ENCODE assay signal across 24 mouse cellular contexts in the genomic region with DNA sequence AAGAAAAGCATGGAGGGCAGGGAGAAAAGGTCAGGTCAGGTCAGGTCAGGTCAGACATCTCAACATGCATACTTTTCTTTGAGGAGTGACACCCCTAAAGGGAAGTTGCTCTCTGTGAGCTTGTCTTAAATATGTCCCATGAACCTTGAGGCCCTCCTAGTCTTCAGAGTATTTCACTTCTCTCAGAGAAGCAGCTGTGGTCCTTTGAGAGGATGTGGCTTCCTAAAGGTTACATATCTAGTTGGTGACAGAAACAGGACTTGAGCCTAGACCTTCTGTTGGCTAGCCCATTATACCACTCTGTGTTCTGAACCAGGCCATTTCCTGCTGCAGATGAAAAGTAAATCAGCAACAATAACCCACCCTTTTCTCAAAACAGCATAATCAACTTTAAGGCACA. TPM values are rescaled to one million over a fixed set of nuclear protein-coding genes. Genes with fewer than 3 reads are reported as not detected.
DNase-seq lines count a peak whose midpoint lies in the region; ATAC-seq and TF ChIP-seq lines count a peak whose summit lies in the region.
"Had no signal": no experiment of that assay in that cellular context is flagged by ENCODE, and none has a peak within 500 bp of the region (broad histone marks: within the 10 kb centered on the region; RNA-seq: fewer than 3 reads in every experiment).

No protein-coding gene starts in this region.

- no peak overlapping the region for H3K4me3 ChIP-seq in spleen, adult 2 months (ENCODE audit: extremely low read depth, insufficient read depth, insufficient read length)
- H3K4me3 ChIP-seq: forebrain, embryonic 13.5 days; heart, embryonic 12.5 days; lung, embryonic 15.5 days; midbrain, embryonic 13.5 days; neural tube, embryonic 15.5 days had no signal

- no peak for TF ChIP-seq POLR2A in spleen, adult 2 months (IDR thresholded peaks at IDR 0.05; ENCODE audit: low read depth, low read length)

- TF ChIP-seq CTCF in spleen, adult 2 months (IDR thresholded peaks at IDR 0.05; ENCODE audit: extremely low read depth, insufficient read depth, insufficient read length, insufficient replicate concordance), result no peak

- H3K4me1 ChIP-seq in spleen, adult 2 months (ENCODE audit: control insufficient read depth, insufficient read depth, insufficient read length), result peaks cover 8% of the 10 kb centered on the region
- H3K4me1 ChIP-seq: forebrain, embryonic 13.5 days; heart, embryonic 12.5 days; lung, embryonic 15.5 days; midbrain, embryonic 13.5 days; neural tube, embryonic 15.5 days had no signal

- H3K27ac ChIP-seq in spleen, adult 2 months (ENCODE audit: insufficient read depth, low read length), result peak overlapping the region; percentile 82
- H3K27ac ChIP-seq: forebrain, embryonic 13.5 days; hindbrain, embryonic 14.5 days; liver, embryonic 14.5 days; lung, embryonic 15.5 days; midbrain, embryonic 13.5 days; neural tube, embryonic 15.5 days had no signal

- no peak for ATAC-seq in cerebellum, adult (ENCODE audit: insufficient number of reproducible peaks, low FRiP score, low TSS enrichment)
- ATAC-seq: forebrain, embryonic 13.5 days; midbrain, embryonic 13.5 days; Patski had no signal

- DNase-seq in spleen, adult 2 months (ENCODE audit: low read depth in 1 of 2, low spot score in 2 of 2), result no peak
- DNase-seq in spleen, adult 18-20 months, result no peak
- DNase-seq in CD4-positive, CD25-positive, alpha-beta regulatory T cell, adult 2 months (ENCODE audit: low read depth, low spot score), result peak; percentile 27
- DNase-seq in induced T-regulatory cell, adult 2 months (ENCODE audit: low read depth), result peak; percentile 34
- DNase-seq in natural killer cell, adult 2 months (ENCODE audit: low spot score in 2 of 2), result peak; percentile 5 to 31
- DNase-seq in layer of hippocampus, postnatal 36 days, result no peak
- no peak for DNase-seq in kidney, postnatal 25 days
- DNase-seq: adrenal gland, postnatal 25 days; cerebellum, adult 2 months; cerebellum, postnatal 36 days; heart, adult 11 months; heart, postnatal 14 days; kidney, adult 11 months; lung, postnatal 4 days; right cerebral cortex, postnatal 25 days had no signal

- no peaks in the 10 kb centered on the region for H3K36me3 ChIP-seq in spleen, adult 2 months (ENCODE audit: control insufficient read depth, insufficient read depth, low read length)
- H3K36me3 ChIP-seq: heart, embryonic 12.5 days; lung, embryonic 15.5 days; midbrain, embryonic 13.5 days; neural tube, embryonic 15.5 days had no signal

- H3K27me3 ChIP-seq in spleen, adult 2 months (ENCODE audit: control insufficient read depth, insufficient read depth, low read length), result no peaks in the 10 kb centered on the region
- H3K27me3 ChIP-seq: forebrain, embryonic 13.5 days; heart, embryonic 12.5 days; lung, embryonic 15.5 days; midbrain, embryonic 13.5 days; neural tube, embryonic 15.5 days had no signal

RNA-seq across cellular contexts. Expression of a gene that starts 2.4 kb away (rescaled TPM):
- polyA plus RNA-seq in spleen, adult 2 months (2012; rRNA removed), result 7.9 and 8.8 TPM in 2 replicates
- total RNA-seq in layer of hippocampus, postnatal 36 days (2021), result 10 to 100 TPM; 59.2 to 61.8 TPM

Comparison
In these comparisons a context has a peak if more than half of its experiments do, and no peak if none do; other contexts are left out.
1. DNase-seq: peak in CD4-positive, CD25-positive, alpha-beta regulatory T cell, adult 2 months (single experiment), induced T-regulatory cell, adult 2 months (single experiment) and natural killer cell, adult 2 months (2 of 2); none in spleen, adult 2 months (0 of 2), spleen, adult 18-20 months (0 of 2), layer of hippocampus, postnatal 36 days (0 of 2) and kidney, postnatal 25 days (0 of 2).